Mouse (Mus musculus) lung, adult 2 months (tissue): ENCODE measurements around the gene Nav1.

Experiments
- CTCF ChIP-seq: fragments of 200-500 bp; IDR thresholded peaks from 2 replicates; pipeline ENCODE4 v1.5.1; 2011; ENCODE audit warnings: mild to moderate bottlenecking, low read length, control low read depth; ENCODE audit not compliant: insufficient read depth
- POLR2A ChIP-seq: fragments of 200-500 bp; IDR thresholded peaks from 2 replicates; pipeline ENCODE4 v1.6.1; 2011; ENCODE audit warnings: low read depth, mild to moderate bottlenecking, control low read depth, low read length, borderline replicate concordance; ENCODE audit errors: extremely low read depth

DNA sequence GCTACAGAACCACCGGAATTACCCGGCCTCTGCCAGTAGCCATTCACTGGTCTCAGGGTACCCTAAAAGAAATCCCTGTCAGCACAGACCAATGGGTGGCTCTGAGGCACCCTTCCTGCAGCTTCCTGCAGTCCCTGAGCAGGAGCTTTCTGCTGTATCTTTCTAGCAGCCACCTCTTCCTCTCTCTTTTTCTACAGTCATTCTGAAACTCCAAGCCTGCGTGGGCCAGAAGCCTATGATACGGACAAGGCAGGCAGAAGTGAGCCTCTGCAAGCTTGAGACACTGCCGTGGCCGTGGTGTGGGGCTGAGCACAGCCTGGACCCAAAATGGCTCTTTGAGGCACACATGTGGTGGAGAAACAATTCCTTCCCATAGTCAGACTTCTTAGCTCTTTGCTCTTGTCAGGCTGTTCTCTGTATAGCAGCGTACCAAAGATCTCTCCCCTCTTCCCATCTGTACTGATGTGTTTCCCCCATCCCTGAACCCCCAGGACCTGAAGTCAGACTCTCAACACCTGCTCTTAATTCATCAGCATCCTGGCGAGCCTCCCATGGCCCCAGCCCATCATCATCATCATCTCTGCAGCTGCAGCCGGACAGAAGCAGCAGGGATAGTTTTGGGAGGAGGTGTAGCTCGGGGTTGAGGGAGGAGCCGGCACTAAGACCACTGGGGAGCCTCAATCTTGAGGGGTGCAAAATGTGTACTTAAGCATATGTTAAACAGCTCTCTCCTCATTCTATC is 28.4 kb upstream of the Nav1 start:
- TF ChIP-seq CTCF (no peak), POLR2A (no peak)
